Mouse (Mus musculus) erythroblast, embryonic 14.5 days (primary cell): ENCODE results near the gene Cd93. TPM values are rescaled to one million over a fixed set of nuclear protein-coding genes. Genes with fewer than 3 reads are reported as not detected.

Experiments
- H3K27me3 ChIP-seq: 2 replicates; pipeline ENCODE4 v1.6.1; 2012; ENCODE audit warnings: inconsistent platforms; ENCODE audit not compliant: control insufficient read depth
- H3K36me3 ChIP-seq: 2 replicates; pipeline ENCODE4 v1.6.1; 2012; ENCODE audit warnings: mild to moderate bottlenecking, inconsistent platforms; ENCODE audit not compliant: control insufficient read depth
- H3K4me1 ChIP-seq: 2 replicates; pipeline ENCODE4 v1.6.1; 2012; ENCODE audit warnings: inconsistent platforms; ENCODE audit not compliant: control insufficient read depth
- H3K4me3 ChIP-seq: replicated peaks from 2 replicates; pipeline ENCODE3; 2012; ENCODE audit warnings: moderate library complexity, mild to moderate bottlenecking, inconsistent platforms
- H3K9me3 ChIP-seq: 2 replicates; pipeline ENCODE4 v1.6.1; 2012; ENCODE audit warnings: low read length, inconsistent platforms, mixed read lengths; ENCODE audit not compliant: control insufficient read depth
- GATA1 ChIP-seq: IDR thresholded peaks from 2 replicates; pipeline ENCODE4 v1.6.1; 2012; ENCODE audit warnings: low read length, inconsistent platforms, mixed read lengths
- TAL1 ChIP-seq: IDR thresholded peaks from 3 replicates; pipeline ENCODE4 v1.6.1; 2012; ENCODE audit warnings: low read length, inconsistent platforms, mixed read lengths
- polyA plus RNA-seq: library from polyadenylated mRNA; stranded (reverse); fragments of >175 nt; gene quantifications from 2 replicates; pipeline ENCODE4 v1.2.3, GENCODE M21; 2012

The Cd93 gene
- polyA plus RNA-seq, 1 experiment = 0.01 TPM

- no peak for TF ChIP-seq GATA1
- TF ChIP-seq TAL1 = no peak
- Histone ChIP-seq H3K9me3 (no peaks in the 10 kb centered on the region), H3K36me3 (no peaks in the 10 kb centered on the region), H3K27me3 (no peaks in the 10 kb centered on the region), H3K4me1 (no peaks in the 10 kb centered on the region), H3K4me3 (no peak overlapping the region)
Measured at GRCm38 (mm10) chr2:148429001-148429505, 14.3 kb downstream of the Cd93 start.

GRCm38 (mm10) chr2:148428523-148428922 lies 14.8 kb downstream of the Cd93 start:
- H3K27me3 ChIP-seq = no peaks in the 10 kb centered on the region
- TF ChIP-seq GATA1 = no peak
- no peak for TF ChIP-seq TAL1
- no peaks in the 10 kb centered on the region for H3K36me3 ChIP-seq
- no peaks in the 10 kb centered on the region for H3K9me3 ChIP-seq
- no peak overlapping the region for H3K4me3 ChIP-seq
- no peaks in the 10 kb centered on the region for H3K4me1 ChIP-seq

- TF ChIP-seq GATA1 (no peak), TAL1 (no peak)
- Histone ChIP-seq H3K27me3 (no peaks in the 10 kb centered on the region), H3K4me1 (no peaks in the 10 kb centered on the region), H3K9me3 (no peaks in the 10 kb centered on the region), H3K4me3 (no peak overlapping the region), H3K36me3 (no peaks in the 10 kb centered on the region)
Measured at GRCm38 (mm10) chr2:148427553-148427952, 15.8 kb downstream of the Cd93 start.

GRCm38 (mm10) chr2:148425709-148426382 lies 17.5 kb downstream of the Cd93 start:
- no peaks in the 10 kb centered on the region for H3K4me1 ChIP-seq
- no peaks in the 10 kb centered on the region for H3K36me3 ChIP-seq
- no peaks in the 10 kb centered on the region for H3K9me3 ChIP-seq
- TF ChIP-seq GATA1 (no peak), TAL1 (no peak)
- H3K27me3 ChIP-seq = no peaks in the 10 kb centered on the region
- H3K4me3 ChIP-seq = no peak overlapping the region

- Histone ChIP-seq H3K36me3 (no peaks in the 10 kb centered on the region), H3K4me3 (no peak overlapping the region), H3K27me3 (no peaks in the 10 kb centered on the region), H3K9me3 (no peaks in the 10 kb centered on the region), H3K4me1 (no peaks in the 10 kb centered on the region)
- TF ChIP-seq GATA1 (no peak), TAL1 (no peak)
Measured at GRCm38 (mm10) chr2:148421706-148422105, 21.7 kb downstream of the Cd93 start.

- Histone ChIP-seq H3K9me3 (no peaks in the 10 kb centered on the region), H3K4me3 (no peak overlapping the region), H3K27me3 (no peaks in the 10 kb centered on the region), H3K36me3 (no peaks in the 10 kb centered on the region), H3K4me1 (no peaks in the 10 kb centered on the region)
- TF ChIP-seq TAL1 (no peak), GATA1 (no peak)
Measured at GRCm38 (mm10) chr2:148421112-148421511, 22.3 kb downstream of the Cd93 start.

- Histone ChIP-seq H3K9me3 (no peaks in the 10 kb centered on the region), H3K27me3 (no peaks in the 10 kb centered on the region)
- TF ChIP-seq GATA1 = no peak
- TF ChIP-seq TAL1 = no peak
Measured at GRCm38 (mm10) chr2:148419776-148420175, 23.6 kb downstream of the Cd93 start.

GRCm38 (mm10) chr2:148419151-148419550 lies 24.2 kb downstream of the Cd93 start:
- Histone ChIP-seq H3K4me3 (no peak overlapping the region), H3K9me3 (no peaks in the 10 kb centered on the region), H3K27me3 (no peaks in the 10 kb centered on the region), H3K36me3 (no peaks in the 10 kb centered on the region), H3K4me1 (no peaks in the 10 kb centered on the region)
- TF ChIP-seq TAL1 = no peak
- no peak for TF ChIP-seq GATA1

More at GRCm38 (mm10) chr2:148419776-148420175, 23.6 kb downstream of the Cd93 start:
- Histone ChIP-seq H3K4me3 (no peak overlapping the region), H3K4me1 (no peaks in the 10 kb centered on the region), H3K36me3 (no peaks in the 10 kb centered on the region)

GRCm38 (mm10) chr2:148409821-148410220 lies 33.5 kb downstream of the Cd93 start:
- Histone ChIP-seq H3K36me3 (no peaks in the 10 kb centered on the region), H3K9me3 (no peaks in the 10 kb centered on the region), H3K4me3 (no peak overlapping the region), H3K4me1 (no peaks in the 10 kb centered on the region; the same call in 1 of the 2 replicates), H3K27me3 (peaks cover 30% of the 10 kb centered on the region)
- no peak for TF ChIP-seq TAL1
- TF ChIP-seq GATA1 = no peak
